Mouse (Mus musculus): ENCODE measurements around the gene Cbx6. TPM values are rescaled to one million over a fixed set of nuclear protein-coding genes. Genes with fewer than 3 reads are reported as not detected.
A peak's percentile ranks its signal among the peaks of the same experiment; 100 is the strongest.

Cbx6 gene
- 10 to 100 TPM in 1 of 2 experiments, 1 to 10 TPM in 1; 9.2 to 14.5 TPM for polyA plus RNA-seq (2017; shearing (Covaris generic))

DNA sequence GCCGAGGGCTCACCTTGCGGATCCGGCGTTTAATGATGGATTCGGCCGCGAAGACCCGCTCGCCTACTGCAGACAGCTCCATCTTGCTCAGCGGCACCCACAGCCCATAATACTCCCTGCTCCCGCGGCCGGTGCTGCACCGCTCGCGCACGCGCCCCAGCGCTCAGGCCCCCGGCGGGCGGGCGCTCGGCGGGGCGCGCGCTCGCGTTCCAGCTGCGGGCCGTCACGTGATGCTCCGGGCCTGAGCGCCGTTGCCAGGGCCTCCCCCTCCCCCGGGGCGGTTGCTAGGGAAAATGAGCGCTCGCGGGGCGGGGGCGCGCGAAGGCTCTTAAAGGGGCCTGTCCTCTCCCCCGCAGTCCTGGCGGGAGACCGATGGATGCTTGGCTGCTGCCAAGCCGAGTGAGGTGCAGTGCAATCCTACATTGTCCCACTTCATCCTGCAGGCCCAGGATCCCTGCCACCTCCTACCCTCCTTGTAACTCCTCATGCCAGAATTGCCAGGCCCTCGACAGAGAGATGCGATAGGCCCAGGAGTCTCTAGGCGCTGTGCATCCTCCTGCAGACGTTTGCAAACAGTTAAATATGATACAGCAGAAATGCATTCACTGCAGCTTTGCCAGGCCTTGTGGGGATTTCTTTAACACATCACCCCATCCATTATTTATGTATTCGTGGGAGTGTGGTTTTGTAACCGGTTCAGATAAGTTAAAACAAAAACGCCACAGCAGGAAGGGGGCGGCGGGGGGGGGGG, at the start of gene Cbx6, which contains the start of gene Npcd:
TSS of gene Cbx6 (minus strand) at position 559 of the 751 bp plus-strand sequence.
TSS of gene Npcd (minus strand) at position 108 of the 751 bp plus-strand sequence.
- ATAC-seq = peak; percentile 85

DNA sequence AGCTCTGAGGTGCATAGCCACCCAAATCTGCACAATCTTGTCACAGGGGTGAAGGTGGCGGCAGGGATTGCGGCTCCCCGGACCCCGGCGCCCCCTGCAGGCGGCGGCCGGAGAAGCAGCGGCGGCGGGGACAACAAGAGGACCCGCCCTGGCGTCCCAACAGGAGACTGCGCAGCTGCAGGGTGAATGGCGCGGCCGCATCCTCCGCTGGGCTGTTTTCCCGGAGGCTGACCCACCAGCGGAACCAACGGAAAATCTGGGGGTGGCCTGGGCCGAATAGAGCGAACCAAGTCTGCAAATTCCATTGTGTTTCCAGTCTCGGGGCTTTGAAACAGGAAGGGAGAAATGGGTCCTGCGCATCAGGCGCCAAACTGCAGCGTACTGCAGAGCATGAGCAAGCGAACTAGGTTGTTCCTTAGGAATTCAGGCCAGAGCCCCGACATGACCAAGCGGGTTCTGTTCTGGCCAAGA, 48.9 kb upstream of the Cbx6 start:
- ATAC-seq = peak; percentile 93

DNA sequence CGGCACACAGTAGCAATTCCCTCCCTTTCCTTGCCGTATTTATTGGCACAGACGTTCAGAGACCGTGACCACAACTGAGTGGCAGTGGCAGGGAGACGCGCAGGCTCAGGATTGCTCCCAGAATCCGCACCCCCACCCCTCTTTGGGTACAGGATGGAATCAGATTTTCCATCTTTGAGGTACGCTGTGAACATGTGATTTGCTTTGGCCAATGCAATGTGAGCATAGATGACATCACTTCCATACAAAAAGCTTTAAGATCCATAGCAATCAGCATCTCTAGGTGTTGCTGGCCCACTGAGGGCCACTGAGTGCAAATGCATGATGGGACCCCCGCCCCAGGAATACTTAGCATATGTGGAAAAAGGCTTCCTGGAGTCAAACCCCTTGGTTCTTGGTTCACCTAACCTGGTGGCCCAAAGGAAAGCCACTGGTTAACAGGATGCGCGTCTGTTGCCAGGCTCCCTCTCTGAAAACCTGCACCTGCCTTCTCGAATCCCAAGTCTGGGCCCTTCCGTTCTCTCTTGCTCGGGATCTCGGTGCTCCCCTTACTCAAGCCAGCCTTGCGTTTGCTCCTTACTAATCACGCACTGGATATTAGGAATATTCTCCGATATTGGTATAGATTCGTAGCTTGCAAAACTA, 48.3 kb upstream of the Cbx6 start:
- peak; percentile 64 for ATAC-seq

DNA sequence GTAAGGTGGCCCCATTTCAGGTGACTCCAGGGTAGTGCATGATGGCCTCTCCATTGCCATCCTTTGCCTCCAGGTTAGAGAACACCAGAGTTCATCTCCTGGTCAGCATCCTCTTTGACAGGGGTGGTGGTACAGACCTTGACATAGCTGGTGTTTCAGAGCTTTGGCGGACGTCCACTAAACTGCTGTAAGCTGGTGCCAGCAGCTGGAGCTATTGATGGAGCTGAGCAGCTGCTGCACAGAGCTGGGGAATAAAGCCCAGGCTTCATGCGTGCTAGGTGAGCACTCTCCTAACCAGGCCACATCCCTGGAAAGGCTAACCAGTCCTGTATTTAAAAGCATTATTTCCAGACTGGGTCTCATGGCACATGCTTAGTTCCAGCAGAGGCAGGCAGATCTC, 46.0 kb upstream of the Cbx6 start:
- ATAC-seq = no peak

DNA sequence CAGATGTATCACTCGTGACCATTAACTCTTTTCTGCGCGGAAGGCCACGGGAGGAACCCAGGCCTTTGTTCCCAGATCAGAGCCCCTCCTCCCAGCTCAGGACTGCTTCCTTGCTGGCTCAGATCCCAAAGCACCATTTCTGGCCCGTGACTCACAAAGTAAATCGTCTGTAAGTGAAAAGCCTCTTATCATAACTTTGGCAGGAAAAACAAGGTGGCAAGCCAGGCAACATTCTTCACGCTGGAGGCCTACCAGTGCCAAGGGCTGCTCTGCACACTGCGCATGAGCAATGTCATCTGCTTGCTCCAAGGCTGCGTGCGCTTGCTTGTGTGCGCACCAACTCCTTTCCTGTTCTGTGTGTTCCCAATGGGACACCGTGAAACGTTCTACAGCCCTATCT, 44.8 kb upstream of the Cbx6 start:
- no peak for ATAC-seq

DNA sequence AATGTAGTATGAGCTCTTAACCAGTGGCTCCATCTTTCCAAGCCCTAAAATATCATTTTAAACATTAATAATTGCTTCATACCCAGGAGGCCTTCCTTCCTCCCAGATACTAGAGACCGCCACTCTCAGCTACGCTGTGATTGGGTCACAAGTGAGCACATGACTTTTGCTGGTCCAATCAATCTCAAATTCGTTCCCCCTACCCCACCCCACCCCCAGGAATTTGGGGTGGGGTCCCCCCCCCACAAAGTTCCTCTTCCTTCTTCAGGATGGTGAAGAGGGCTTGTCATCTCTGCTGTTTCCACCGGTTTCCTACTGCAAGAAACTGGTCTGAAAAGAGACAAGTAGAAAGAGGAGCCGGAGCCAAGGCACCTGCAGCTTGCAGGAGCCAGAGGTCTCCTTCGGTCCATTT, 44.2 kb upstream of the Cbx6 start:
- no peak for ATAC-seq

DNA sequence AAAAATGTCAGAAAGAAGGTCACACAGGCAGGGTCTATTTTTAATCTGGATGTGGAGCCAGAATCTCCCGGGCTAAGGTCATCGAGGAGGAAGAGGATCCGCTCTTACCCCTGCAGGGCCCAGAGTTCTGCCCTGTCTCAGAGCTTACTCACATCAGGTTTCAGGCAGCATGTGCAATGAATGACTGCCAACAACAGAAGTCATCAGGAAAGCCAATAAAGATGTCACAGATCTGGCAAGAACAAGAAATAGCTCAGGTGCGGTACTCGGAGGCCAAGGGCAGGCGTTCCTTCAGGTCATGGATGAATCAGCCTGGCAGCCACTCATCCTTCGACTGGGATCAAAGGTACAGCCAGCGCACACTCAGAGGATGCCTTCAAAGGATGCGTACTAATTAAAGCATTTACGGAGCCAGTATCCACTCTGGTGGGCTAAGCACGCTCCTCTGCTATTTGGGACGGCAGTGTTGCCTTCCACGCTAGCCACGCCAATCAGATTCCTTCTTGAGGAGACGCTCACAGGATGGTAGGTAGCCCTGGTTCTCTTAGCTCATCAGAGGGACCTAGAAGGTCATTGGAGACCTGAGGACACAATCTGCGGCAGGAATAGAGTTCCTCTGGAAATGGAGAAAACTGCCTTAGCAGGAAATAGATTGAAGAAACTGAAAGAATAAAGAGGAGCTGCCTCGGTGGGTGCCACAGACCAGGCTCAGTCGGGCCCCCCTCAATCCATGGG, 40.9 kb upstream of the Cbx6 start:
- no peak for ATAC-seq

DNA sequence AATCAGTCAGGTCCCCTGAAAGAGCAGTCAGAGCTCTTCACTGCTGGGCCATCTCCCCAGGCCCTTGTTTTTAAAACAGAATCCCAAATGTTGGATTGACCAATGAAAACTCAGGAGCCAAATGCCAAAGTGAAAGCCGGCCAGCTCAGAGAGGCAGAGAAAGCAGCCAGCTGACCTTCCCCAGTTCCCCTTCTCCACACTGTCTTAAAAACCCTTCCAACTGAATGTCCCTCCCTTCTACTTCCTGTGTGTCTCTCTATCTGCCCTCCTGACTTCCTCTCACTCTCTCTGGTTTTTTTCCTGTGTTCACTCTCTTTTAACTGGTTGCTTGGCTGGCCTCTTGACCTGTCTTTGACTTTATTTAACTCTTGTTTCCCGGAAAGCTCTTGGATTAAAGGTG, 39.5 kb upstream of the Cbx6 start:
- no peak for ATAC-seq

DNA sequence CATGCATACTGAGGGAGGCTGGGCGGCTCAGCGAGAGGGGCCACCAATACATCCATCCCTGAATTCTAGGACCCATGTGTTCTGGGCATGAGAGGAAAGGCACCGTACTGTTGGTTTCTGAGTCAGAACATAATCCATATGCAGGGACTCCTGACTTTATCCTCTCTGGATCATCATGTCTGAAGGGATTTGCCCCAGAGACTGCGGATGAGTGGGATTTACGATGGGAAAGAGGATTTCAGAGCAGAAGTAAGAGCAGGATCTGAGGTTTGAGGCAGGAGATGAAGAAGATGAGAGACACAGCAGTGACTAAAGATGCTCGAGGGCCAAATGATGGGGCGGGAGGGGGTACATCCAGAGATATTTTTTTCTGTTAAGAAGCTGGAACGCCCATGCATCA, 39.1 kb upstream of the Cbx6 start:
- ATAC-seq = no peak

DNA sequence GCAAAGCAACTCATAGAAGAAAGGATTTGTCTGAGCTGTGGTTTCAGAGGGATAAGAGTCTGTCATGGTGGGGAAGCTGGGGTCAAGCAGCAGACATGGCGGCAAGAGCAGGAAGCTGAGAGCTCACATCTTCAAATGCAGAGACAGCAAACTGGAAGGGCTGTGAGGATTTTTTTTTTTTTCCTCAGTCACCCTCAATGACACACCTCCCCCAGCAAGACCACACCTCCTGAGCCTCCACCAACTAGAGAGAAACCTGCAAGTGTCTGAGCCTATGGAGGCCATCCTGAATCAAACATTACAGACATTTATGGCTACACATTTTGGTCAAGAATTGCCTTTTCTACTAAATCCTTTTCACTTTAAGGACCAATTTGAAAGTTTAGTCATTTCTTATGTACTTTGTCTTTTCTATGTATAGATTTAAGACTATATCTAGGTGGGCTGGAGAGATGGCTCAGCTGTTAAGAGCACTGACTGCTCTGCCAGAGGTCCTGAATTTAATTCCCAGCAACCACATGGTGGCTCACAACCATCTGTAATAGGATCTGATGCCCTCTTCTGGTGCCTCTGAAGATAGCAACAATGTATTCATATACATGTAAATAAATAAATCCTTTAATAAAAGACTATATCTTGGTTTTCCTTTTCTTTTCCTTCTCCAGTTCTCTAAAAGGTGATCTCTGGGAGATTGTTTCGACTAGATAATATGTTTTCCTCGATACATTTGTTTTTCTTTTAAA, 32.9 kb upstream of the Cbx6 start:
- ATAC-seq = no peak

DNA sequence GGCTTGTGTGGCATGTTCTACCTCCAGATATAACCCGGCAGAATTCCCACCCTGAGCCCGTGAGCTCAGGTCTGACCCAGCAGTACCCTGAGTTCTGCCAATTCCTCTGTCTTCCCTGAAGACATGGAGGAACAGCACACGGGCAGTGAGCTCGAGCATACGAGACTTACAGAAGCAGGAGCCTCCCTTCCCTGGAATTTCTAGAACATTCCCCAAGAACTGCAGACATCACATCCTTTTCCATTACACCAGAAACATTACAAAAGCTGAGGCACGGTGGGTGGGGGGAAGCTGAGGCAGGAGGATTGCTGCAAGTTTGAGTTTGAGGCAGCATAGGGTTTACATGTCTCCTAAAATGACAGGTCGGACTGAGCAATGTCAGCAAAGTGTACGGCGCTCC, 25.3 kb upstream of the Cbx6 start:
- no peak for ATAC-seq

DNA sequence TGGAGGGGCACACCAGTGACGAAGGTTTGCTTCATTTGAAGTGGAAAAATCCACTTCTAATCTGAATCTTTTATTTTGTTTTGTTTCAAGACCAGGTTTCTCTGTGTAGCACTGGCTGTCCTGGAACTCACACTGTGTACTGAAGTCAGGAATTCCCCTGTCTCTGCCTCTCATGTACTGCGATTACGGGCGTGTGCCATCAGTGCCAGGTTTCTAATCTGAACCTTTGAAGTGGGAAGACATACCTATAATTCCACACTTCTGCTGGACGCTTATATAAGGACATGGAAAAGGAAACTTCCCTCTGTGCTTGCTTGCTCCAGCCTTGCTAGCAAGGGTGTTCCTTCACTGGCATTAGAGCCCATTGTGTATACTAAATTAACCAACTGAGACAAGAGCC, 24.5 kb upstream of the Cbx6 start:
- no peak for ATAC-seq

DNA sequence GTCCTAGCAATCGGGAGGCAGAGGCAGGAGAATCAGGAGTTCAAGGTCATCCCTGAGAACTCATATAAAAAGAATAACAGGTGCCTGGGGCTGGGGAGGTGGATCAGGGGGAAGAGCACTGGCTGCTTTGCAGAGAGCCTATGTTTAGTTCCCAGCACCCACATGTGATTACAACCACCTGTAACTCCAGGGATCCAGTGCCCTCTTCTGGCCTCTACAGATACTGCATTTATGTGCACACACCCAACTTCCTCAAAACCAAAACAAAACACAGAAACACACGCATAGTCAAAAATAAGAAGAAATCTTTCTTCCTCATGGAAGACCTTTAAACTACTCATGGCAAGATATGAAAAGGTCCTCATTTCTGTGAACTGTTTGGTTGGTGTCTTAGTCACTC, 15.7 kb upstream of the Cbx6 start:
- no peak for ATAC-seq

DNA sequence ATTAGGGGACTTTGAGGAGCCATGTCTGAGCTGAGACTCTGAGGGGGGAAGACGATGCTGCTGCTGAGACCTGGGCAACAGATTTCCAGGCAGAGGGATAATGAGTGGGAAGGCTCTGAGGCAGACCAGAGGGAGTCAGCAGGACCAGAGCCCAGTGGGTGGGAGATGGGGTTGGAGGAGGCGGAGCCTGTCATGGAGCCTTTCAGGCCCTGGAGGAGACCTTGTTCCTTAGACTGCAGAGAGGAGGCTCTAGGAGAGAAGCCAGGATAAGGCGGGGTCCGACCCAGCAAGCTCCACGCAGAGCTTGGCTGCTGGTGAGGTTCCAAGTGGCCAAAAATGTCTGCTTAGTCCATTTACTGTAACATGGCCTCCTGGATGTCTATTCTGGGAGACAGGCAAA, 12.6 kb upstream of the Cbx6 start:
- ATAC-seq = no peak

DNA sequence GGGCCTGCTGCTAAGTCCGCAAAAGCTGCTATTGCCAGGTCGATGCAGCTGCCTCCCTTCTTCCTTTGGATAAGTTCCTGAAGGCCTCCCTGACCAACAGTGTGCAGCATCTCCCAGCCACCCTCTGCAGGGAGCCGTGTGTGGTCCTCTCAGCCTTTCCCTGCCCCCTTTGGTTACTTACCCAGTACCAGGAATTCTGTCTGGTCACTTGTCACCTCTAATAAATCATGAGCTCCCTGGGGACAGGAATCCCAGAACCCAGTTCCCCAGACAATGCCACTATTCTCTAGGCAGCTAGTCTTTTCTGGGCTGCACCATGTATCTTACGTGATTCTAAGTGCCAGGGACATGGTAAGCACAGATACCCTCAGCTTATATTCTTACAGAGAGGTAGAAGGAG, 11.5 kb upstream of the Cbx6 start:
- no peak for ATAC-seq

DNA sequence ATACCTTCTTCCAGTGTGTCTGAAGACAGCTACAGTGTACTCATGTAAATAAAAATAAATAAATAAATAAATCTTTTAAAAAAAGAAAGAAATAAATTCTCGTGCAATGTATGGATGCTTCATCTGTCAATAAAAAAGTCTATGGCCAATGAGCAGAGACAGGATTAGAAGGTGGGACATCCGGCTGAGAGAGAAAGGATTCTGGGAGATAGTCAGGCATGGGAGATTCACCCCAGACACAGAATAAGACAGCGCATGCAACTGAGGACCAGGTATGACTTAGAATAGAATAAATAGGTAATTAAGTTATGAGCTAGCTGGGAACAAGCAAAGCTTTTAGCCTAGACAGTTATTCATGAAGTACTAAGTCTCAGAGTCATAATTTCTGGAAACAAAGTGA, 8.5 kb upstream of the Cbx6 start:
- no peak for ATAC-seq

DNA sequence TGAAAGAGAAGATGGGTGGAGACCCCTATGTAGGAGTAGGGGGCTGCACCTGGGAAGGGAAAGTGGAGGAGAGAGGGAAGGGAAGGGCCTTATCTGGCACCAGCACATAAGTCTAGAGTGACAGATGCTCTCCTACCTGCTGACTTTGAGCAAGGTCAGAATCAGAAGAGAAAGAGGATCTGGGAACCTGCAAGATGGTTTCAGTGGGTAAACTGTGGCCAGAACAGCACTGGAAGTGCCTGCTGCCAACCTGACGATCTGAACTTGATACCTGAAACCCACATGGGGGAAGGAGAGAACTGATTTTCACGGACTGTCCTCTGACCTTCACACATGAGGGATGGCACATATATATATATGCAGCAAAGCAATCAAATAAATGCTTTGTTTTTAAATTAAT, 5.8 kb upstream of the Cbx6 start:
- no peak for ATAC-seq

DNA sequence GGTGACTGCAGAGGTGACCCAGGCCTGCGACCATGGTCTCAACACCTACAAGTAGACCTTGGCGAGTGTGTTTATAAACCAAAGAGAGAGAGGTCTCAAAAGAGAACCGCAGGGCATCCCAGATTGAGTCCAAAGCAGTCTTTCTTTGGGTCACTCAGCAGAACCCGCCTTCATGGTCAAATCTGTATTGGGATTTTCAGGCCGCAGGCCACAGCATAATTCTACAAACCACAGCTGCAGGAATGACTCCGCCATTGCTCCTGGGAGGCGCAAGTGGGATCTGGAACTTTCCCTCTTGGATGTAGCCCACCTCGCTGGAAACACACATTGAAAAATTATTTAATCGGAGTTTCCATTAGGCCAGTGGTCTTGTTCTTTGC, 383 bp upstream of the Cbx6 start:
- no peak for ATAC-seq

DNA sequence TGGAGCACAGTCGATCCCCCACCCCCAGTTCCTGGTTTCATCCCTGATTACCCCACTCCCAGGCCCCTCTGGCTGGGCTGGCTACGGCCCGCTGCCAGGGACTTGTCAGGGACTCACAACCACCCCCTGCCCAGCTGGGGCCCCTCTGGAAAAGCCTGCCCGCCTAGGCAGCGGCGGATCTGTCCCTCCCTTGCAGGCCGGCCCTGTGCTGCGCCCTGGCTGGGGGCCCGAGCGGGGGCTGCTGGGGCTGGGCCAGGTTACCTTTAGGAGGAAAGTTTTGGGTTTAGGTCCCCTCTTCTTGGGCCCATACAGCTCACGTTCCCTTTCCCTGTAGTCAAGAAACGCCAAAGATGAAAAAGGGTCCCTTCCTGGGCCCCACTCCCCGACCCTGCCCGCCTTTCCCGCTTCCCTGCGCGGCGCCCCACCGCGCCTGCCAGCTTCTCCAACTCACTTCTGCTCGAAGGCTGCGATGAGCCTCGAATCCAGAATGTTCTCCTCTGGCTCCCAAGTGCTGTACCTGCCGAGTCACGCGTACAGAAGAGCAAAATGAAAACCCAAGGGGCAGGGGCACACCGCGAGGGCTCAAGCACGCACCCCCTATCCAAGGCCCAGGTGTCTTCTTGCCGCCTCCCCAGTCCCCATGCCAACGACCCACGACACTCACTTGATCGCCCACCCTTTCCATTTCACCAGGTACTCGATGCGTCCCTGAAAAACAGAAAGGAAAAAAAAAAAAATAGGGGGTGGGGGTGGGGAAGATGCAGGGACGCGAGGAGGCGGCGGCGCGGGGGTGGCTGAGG, 1.0 kb downstream of the Cbx6 start:
- no peak for ATAC-seq

DNA sequence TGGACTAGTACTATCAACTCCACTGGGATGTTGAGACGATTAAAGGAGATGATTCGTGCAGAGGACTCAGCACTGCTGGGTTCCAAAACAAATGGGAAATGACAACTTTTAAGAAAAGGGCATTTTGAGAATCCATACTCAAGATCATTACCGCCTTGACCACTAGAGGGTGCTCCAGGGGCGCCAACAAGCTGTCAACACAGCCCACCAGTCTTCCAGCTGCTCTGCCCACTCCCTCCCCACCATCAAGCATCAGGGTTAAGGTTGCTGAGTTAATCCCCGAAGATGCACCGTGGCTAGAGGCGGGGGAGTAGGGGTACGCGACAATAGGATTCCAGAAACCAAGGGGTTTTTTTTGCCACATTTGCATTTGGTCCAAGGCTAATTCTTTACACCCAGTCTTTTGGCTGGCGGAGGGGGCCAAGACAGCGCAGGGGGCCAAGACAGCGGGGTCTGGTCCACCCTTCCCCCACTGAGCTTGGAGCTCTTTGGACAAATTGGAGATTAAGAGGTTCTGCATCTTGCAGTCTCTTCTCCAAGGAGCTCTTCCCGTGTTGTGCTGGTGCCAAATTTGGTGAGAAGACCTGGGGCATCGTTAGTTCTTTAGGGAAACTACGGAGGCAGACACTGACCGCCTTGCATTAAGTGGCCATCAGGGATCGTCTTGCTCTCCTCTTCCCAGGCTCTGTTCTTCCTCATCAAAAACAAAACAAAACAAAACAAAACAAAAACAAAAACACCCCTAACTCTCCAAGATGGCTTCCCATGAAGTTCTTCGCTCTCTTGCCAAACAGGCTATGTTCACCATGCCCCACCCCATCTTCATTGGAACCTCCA, 2.2 kb downstream of the Cbx6 start:
- peak; percentile 47 for ATAC-seq

DNA sequence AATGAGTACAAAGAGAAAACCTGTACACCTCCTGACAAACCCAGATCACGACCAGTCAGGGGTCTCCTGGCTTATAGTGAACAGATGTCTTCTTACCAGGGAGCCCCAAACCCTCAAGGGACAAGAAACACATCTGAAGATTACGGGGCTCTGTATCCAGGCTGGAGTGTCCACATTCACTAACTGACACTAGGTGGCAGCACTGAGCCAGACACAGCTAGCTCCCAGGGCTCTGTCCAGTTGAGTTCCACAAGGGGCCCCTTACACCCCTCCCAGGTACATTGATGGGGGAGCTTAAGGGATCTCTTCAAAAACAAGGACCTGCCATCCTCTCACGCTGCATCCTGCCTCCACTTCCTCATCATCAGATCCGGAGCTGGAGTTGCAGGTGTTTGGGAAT, 4.1 kb downstream of the Cbx6 start:
- ATAC-seq = peak; percentile 36

Measured in CD4-positive, CD25-positive, alpha-beta regulatory T cell, adult 4 months (primary cell).